Mouse (Mus musculus): ENCODE measurements around the gene 9330159F19Rik. TPM values are rescaled to one million over a fixed set of nuclear protein-coding genes. Genes with fewer than 3 reads are reported as not detected.

Gene 9330159F19Rik
- polyA plus RNA-seq, 2 experiments: 0.01 TPM; not detected in 1

DNA sequence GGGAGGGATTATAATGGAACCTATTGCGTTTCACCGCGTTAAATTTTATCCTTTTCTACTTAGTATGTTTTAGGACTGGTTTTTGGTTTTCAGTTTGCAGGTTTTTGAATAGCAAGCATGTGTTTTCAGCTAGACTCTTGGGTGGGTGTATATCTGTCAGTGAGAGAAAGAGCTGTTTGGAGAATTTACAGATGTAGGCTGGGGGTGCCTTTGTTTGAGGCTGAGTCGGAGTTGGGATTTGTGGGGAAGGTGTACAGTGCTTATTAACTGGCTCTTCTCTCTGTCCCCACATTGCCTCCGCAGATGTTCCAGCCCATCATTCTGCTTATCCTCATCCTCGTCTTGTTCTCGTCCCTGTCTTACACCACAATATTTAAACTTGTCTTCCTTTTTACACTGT lies 12.8 kb upstream of the 9330159F19Rik start, which contains the start of gene Gm49353:
Gene Gm49353 (plus strand): TSS at position 313 of the 400 bp plus-strand sequence.
- 63% methylated on average over 7 of the region's 7 CpGs for WGBS (ENCODE audit: insufficient replicate concordance)
- Histone ChIP-seq H3K9ac (replicated peaks) (no peak within 1 kb of the TSS), H3K9me3 (ENCODE audit: control insufficient read depth, low read length) (no peaks in the 10 kb centered on the region; the same call in 1 of the 2 replicates), H3K27ac (no peak within 1 kb of the TSS), H3K4me3 (ENCODE audit: insufficient read depth in 1 of 2, low read depth in 2 of 2, low read length in 2 of 2) (no peak within 1 kb of the TSS), H3K36me3 (replicated peaks; ENCODE audit: control insufficient read depth, insufficient read depth, low read depth) (no peaks in the 10 kb centered on the region), H3K4me1 (replicated peaks; ENCODE audit: control insufficient read depth in 2 of 2, insufficient read depth in 2 of 2, low read length in 1 of 2) (no peaks in the 10 kb centered on the region), H3K4me2 (ENCODE audit: low read depth) (no peak within 1 kb of the TSS), H3K27me3 (ENCODE audit: control insufficient read depth, insufficient read depth, low read length) (no peaks in the 10 kb centered on the region)
- TF ChIP-seq CTCF (IDR thresholded peaks at IDR 0.05; ENCODE audit: low read depth) (no peak), EP300 (IDR thresholded peaks at IDR 0.05; ENCODE audit: low read depth) (no peak)
- no peak for DNase-seq (ENCODE audit: low read depth in 3 of 3, low spot score in 3 of 3)
- ATAC-seq (ENCODE audit: insufficient read depth): no peak

DNA sequence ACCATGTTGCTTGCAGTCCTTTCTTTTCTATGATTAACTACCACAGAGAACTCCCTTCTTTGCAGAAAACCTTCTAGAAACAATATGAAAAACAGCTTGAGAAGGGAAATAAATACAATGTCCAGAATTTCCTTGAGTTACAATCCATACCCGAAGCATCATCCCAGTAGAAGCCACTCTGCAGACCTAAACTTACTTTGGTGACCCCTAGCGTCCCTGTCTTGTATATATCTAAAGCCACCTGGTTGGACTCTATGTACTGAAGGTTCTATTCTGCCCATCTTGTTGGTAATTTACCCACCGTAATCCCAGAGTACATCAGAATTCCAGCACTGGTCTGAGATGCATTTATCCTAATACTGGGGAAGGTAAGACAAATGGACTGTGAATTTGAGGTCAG lies 11.6 kb upstream of the 9330159F19Rik start:
- no peak for ATAC-seq (ENCODE audit: insufficient read depth)
- no peaks in the 10 kb centered on the region for H3K36me3 ChIP-seq (replicated peaks; ENCODE audit: control insufficient read depth, insufficient read depth, low read depth)
- H3K4me3 ChIP-seq (ENCODE audit: insufficient read depth in 1 of 2, low read depth in 2 of 2, low read length in 2 of 2): no peak overlapping the region
- no peak overlapping the region for H3K27ac ChIP-seq
- no peak for DNase-seq (ENCODE audit: low read depth in 3 of 3, low spot score in 3 of 3)
- no peaks in the 10 kb centered on the region for H3K4me1 ChIP-seq (replicated peaks; ENCODE audit: control insufficient read depth in 2 of 2, insufficient read depth in 2 of 2, low read length in 1 of 2)
- no peak overlapping the region for H3K9ac ChIP-seq (replicated peaks)
- no peak for TF ChIP-seq CTCF (IDR thresholded peaks at IDR 0.05; ENCODE audit: low read depth)
- TF ChIP-seq EP300 (IDR thresholded peaks at IDR 0.05; ENCODE audit: low read depth): no peak
- WGBS (ENCODE audit: insufficient replicate concordance): 45% methylated on average over 3 of the region's 3 CpGs
- no peak overlapping the region for H3K4me2 ChIP-seq (ENCODE audit: low read depth)
- H3K9me3 ChIP-seq (ENCODE audit: control insufficient read depth, low read length): no peaks in the 10 kb centered on the region; the same call in 1 of the 2 replicates
- H3K27me3 ChIP-seq (ENCODE audit: control insufficient read depth, insufficient read depth, low read length): no peaks in the 10 kb centered on the region

DNA sequence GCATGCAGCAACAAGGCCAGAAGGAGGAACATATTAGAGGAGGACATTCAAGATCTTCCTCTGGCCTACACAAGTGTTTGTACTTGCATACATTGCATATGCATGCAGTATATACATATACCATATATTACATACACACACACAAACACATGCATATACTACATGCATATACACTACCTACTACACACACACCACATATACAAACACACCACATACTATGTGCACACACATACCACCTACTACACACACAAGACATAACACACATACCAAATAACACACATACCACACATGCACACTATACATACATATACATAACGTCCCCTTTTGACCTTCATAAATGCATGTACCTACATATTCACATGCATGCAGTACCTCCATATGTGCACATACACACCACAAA lies 10.8 kb upstream of the 9330159F19Rik start:
- Histone ChIP-seq H3K27ac (no peak overlapping the region), H3K4me2 (ENCODE audit: low read depth) (no peak overlapping the region), H3K4me1 (replicated peaks; ENCODE audit: control insufficient read depth in 2 of 2, insufficient read depth in 2 of 2, low read length in 1 of 2) (no peaks in the 10 kb centered on the region), H3K27me3 (ENCODE audit: control insufficient read depth, insufficient read depth, low read length) (no peaks in the 10 kb centered on the region), H3K9ac (replicated peaks) (no peak overlapping the region), H3K36me3 (replicated peaks; ENCODE audit: control insufficient read depth, insufficient read depth, low read depth) (no peaks in the 10 kb centered on the region), H3K4me3 (ENCODE audit: insufficient read depth in 1 of 2, low read depth in 2 of 2, low read length in 2 of 2) (no peak overlapping the region), H3K9me3 (ENCODE audit: control insufficient read depth, low read length) (no peaks in the 10 kb centered on the region; the same call in 1 of the 2 replicates)
- TF ChIP-seq EP300 (IDR thresholded peaks at IDR 0.05; ENCODE audit: low read depth): no peak
- TF ChIP-seq CTCF (IDR thresholded peaks at IDR 0.05; ENCODE audit: low read depth): no peak
- ATAC-seq (ENCODE audit: insufficient read depth) (no peak), DNase-seq (ENCODE audit: low read depth in 3 of 3, low spot score in 3 of 3) (no peak)
- WGBS (ENCODE audit: insufficient replicate concordance): 47% methylated on average over 1 of the region's 1 CpGs

DNA sequence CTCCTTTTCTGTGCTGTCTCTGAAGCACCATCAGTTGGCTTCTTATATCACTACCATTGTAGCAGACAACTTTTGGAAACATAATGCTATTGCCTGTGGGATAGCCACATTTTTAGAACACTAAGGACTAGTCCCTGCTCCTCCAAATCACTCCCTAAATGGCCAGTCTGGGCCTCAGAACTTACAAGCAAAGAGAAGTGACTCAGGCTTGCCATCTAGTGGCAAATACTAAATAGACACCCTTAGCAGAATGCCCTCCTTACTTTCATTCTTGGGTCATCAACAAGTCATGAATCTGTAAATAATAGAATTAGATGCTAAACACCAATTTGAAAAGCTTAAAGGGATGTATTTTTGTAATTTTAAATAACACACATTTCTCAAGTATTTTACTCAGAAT lies 4.7 kb upstream of the 9330159F19Rik start:
- ATAC-seq (ENCODE audit: insufficient read depth): no peak

DNA sequence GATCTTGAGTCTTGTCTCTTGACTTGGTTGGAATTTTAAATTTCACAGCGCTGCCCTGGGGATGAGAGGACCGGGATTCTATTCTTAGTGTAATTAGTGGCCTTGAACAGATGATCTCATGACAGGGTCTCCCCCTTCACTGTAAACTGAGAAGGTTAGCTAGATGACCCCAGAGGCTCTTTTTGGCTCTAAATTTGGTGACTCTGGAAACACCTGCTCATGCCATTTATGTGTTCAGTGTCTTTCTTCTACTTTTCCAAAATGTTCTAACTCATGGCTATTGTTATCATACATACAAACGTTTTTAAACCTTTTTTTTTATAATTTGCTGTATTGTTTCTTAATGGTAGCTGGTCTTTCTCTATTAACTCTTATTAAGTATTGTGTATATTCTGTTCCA lies 2.7 kb upstream of the 9330159F19Rik start:
- TF ChIP-seq CTCF (IDR thresholded peaks at IDR 0.05; ENCODE audit: low read depth) (no peak), EP300 (IDR thresholded peaks at IDR 0.05; ENCODE audit: low read depth) (no peak)
- Histone ChIP-seq H3K27ac (no peak overlapping the region), H3K36me3 (replicated peaks; ENCODE audit: control insufficient read depth, insufficient read depth, low read depth) (no peaks in the 10 kb centered on the region), H3K4me1 (replicated peaks; ENCODE audit: control insufficient read depth in 2 of 2, insufficient read depth in 2 of 2, low read length in 1 of 2) (no peaks in the 10 kb centered on the region), H3K4me2 (ENCODE audit: low read depth) (no peak overlapping the region), H3K9me3 (ENCODE audit: control insufficient read depth, low read length) (no peaks in the 10 kb centered on the region), H3K4me3 (ENCODE audit: insufficient read depth in 1 of 2, low read depth in 2 of 2, low read length in 2 of 2) (no peak overlapping the region), H3K9ac (replicated peaks) (no peak overlapping the region), H3K27me3 (ENCODE audit: control insufficient read depth, insufficient read depth, low read length) (no peaks in the 10 kb centered on the region)
- no peak for ATAC-seq (ENCODE audit: insufficient read depth)
- 31% methylated on average over 3 of the region's 3 CpGs for WGBS (ENCODE audit: insufficient replicate concordance)
- no peak for DNase-seq (ENCODE audit: low read depth in 3 of 3, low spot score in 3 of 3)

More for the DNA sequence above, 4.7 kb upstream of the 9330159F19Rik start:
- no peaks in the 10 kb centered on the region for H3K4me1 ChIP-seq (replicated peaks; ENCODE audit: control insufficient read depth in 2 of 2, insufficient read depth in 2 of 2, low read length in 1 of 2)
- TF ChIP-seq CTCF (IDR thresholded peaks at IDR 0.05; ENCODE audit: low read depth) (peak; percentile 35; the same call in 1 of the 2 replicates), EP300 (IDR thresholded peaks at IDR 0.05; ENCODE audit: low read depth) (no peak)
- no peak for DNase-seq (ENCODE audit: low read depth in 3 of 3, low spot score in 3 of 3)
- H3K36me3 ChIP-seq (replicated peaks; ENCODE audit: control insufficient read depth, insufficient read depth, low read depth): no peaks in the 10 kb centered on the region
- no peak overlapping the region for H3K9ac ChIP-seq (replicated peaks)
- H3K9me3 ChIP-seq (ENCODE audit: control insufficient read depth, low read length): no peaks in the 10 kb centered on the region
- H3K27me3 ChIP-seq (ENCODE audit: control insufficient read depth, insufficient read depth, low read length): no peaks in the 10 kb centered on the region
- no peak overlapping the region for H3K4me2 ChIP-seq (ENCODE audit: low read depth)
- no peak overlapping the region for H3K27ac ChIP-seq
- no peak overlapping the region for H3K4me3 ChIP-seq (ENCODE audit: insufficient read depth in 1 of 2, low read depth in 2 of 2, low read length in 2 of 2)

Data from liver, embryonic 14.5 days (tissue).